Mouse (Mus musculus): ENCODE data around the gene Gm38394. TPM values are rescaled to one million over a fixed set of nuclear protein-coding genes. Genes with fewer than 3 reads are reported as not detected.

The Gm38394 gene
- polyA plus RNA-seq, 1 experiment: 1.4 TPM

- TF ChIP-seq POLR2A (IDR thresholded peaks at IDR 0.05; ENCODE audit: low read depth, low read length): no peak
- no peak for TF ChIP-seq CTCF (IDR thresholded peaks at IDR 0.05; ENCODE audit: extremely low read depth, insufficient read depth, insufficient read length, insufficient replicate concordance)
- 0 out of 2 replicates have a peak, but pooled peaks cover 3% of the 10 kb centered on the region for H3K4me1 ChIP-seq (ENCODE audit: control insufficient read depth, insufficient read depth, insufficient read length)
- H3K27ac ChIP-seq (ENCODE audit: insufficient read depth, low read length): no peak overlapping the region
- WGBS: 96% methylated on average over 1 of the region's 1 CpGs
- H3K36me3 ChIP-seq (ENCODE audit: control insufficient read depth, insufficient read depth, low read length): peaks cover 14% of the 10 kb centered on the region
- H3K27me3 ChIP-seq (ENCODE audit: control insufficient read depth, insufficient read depth, low read length): no peaks in the 10 kb centered on the region
- no peak overlapping the region for H3K4me3 ChIP-seq (ENCODE audit: extremely low read depth, insufficient read depth, insufficient read length)
- no peak for DNase-seq (ENCODE audit: low read depth in 1 of 2, low spot score in 2 of 2)
These were observed 8.1 kb downstream of the Gm38394 start for GRCm38 (mm10) chr1:133653033-133653432.

- TF ChIP-seq CTCF (IDR thresholded peaks at IDR 0.05; ENCODE audit: extremely low read depth, insufficient read depth, insufficient read length, insufficient replicate concordance) (no peak), POLR2A (IDR thresholded peaks at IDR 0.05; ENCODE audit: low read depth, low read length) (no peak)
- Histone ChIP-seq H3K4me3 (ENCODE audit: extremely low read depth, insufficient read depth, insufficient read length) (no peak overlapping the region), H3K4me1 (ENCODE audit: control insufficient read depth, insufficient read depth, insufficient read length) (no peaks in the 10 kb centered on the region), H3K36me3 (ENCODE audit: control insufficient read depth, insufficient read depth, low read length) (peaks cover 18% of the 10 kb centered on the region), H3K27me3 (ENCODE audit: control insufficient read depth, insufficient read depth, low read length) (no peaks in the 10 kb centered on the region), H3K27ac (ENCODE audit: insufficient read depth, low read length) (no peak overlapping the region)
- no peak for DNase-seq (ENCODE audit: low read depth in 1 of 2, low spot score in 2 of 2)
- 93% methylated on average over 7 of the region's 7 CpGs for WGBS
These were observed 10.6 kb downstream of the Gm38394 start for GRCm38 (mm10) chr1:133650288-133651055.

- WGBS: 88% methylated on average over 5 of the region's 5 CpGs
- Histone ChIP-seq H3K4me1 (ENCODE audit: control insufficient read depth, insufficient read depth, insufficient read length) (no peaks in the 10 kb centered on the region), H3K4me3 (ENCODE audit: extremely low read depth, insufficient read depth, insufficient read length) (no peak overlapping the region), H3K27ac (ENCODE audit: insufficient read depth, low read length) (no peak overlapping the region), H3K27me3 (ENCODE audit: control insufficient read depth, insufficient read depth, low read length) (no peaks in the 10 kb centered on the region), H3K36me3 (ENCODE audit: control insufficient read depth, insufficient read depth, low read length) (peaks cover 37% of the 10 kb centered on the region)
- TF ChIP-seq CTCF (IDR thresholded peaks at IDR 0.05; ENCODE audit: extremely low read depth, insufficient read depth, insufficient read length, insufficient replicate concordance) (no peak), POLR2A (IDR thresholded peaks at IDR 0.05; ENCODE audit: low read depth, low read length) (no peak)
- no peak for DNase-seq (ENCODE audit: low read depth in 1 of 2, low spot score in 2 of 2)
These were observed 15.5 kb downstream of the Gm38394 start for GRCm38 (mm10) chr1:133645652-133646051.

GRCm38 (mm10) chr1:133641163-133641562 lies 20.0 kb downstream of the Gm38394 start:
- DNase-seq (ENCODE audit: low read depth in 1 of 2, low spot score in 2 of 2): no peak
- no peak overlapping the region for H3K27ac ChIP-seq (ENCODE audit: insufficient read depth, low read length)
- 97% methylated on average over 2 of the region's 2 CpGs for WGBS
- TF ChIP-seq CTCF (IDR thresholded peaks at IDR 0.05; ENCODE audit: extremely low read depth, insufficient read depth, insufficient read length, insufficient replicate concordance) (no peak), POLR2A (IDR thresholded peaks at IDR 0.05; ENCODE audit: low read depth, low read length) (no peak)
- H3K4me1 ChIP-seq (ENCODE audit: control insufficient read depth, insufficient read depth, insufficient read length): no peaks in the 10 kb centered on the region
- no peak overlapping the region for H3K4me3 ChIP-seq (ENCODE audit: extremely low read depth, insufficient read depth, insufficient read length)
- no peaks in the 10 kb centered on the region for H3K27me3 ChIP-seq (ENCODE audit: control insufficient read depth, insufficient read depth, low read length)
- H3K36me3 ChIP-seq (ENCODE audit: control insufficient read depth, insufficient read depth, low read length): peaks cover 56% of the 10 kb centered on the region

- no peak for DNase-seq (ENCODE audit: low read depth in 1 of 2, low spot score in 2 of 2)
- no peak overlapping the region for H3K27ac ChIP-seq (ENCODE audit: insufficient read depth, low read length)
- TF ChIP-seq POLR2A (IDR thresholded peaks at IDR 0.05; ENCODE audit: low read depth, low read length): no peak
- no peak overlapping the region for H3K4me3 ChIP-seq (ENCODE audit: extremely low read depth, insufficient read depth, insufficient read length)
- whole genome bisulfite sequencing: 96% methylated on average over 6 of the region's 6 CpGs
- no peaks in the 10 kb centered on the region for H3K4me1 ChIP-seq (ENCODE audit: control insufficient read depth, insufficient read depth, insufficient read length)
- peaks cover 54% of the 10 kb centered on the region for H3K36me3 ChIP-seq (ENCODE audit: control insufficient read depth, insufficient read depth, low read length)
- H3K27me3 ChIP-seq (ENCODE audit: control insufficient read depth, insufficient read depth, low read length): no peaks in the 10 kb centered on the region
These were observed 22.6 kb downstream of the Gm38394 start for GRCm38 (mm10) chr1:133638517-133638916.

GRCm38 (mm10) chr1:133632168-133632567 lies 28.9 kb downstream of the Gm38394 start:
- 91% methylated on average over 2 of the region's 2 CpGs for WGBS

GRCm38 (mm10) chr1:133625052-133625451 lies 36.1 kb downstream of the Gm38394 start:
- H3K36me3 ChIP-seq (ENCODE audit: control insufficient read depth, insufficient read depth, low read length): peaks cover 51% of the 10 kb centered on the region
- WGBS: 80% methylated on average over 2 of the region's 2 CpGs
- H3K27me3 ChIP-seq (ENCODE audit: control insufficient read depth, insufficient read depth, low read length): no peaks in the 10 kb centered on the region
- DNase-seq (ENCODE audit: low read depth in 1 of 2, low spot score in 2 of 2): no peak
- H3K27ac ChIP-seq (ENCODE audit: insufficient read depth, low read length): no peak overlapping the region
- no peaks in the 10 kb centered on the region for H3K4me1 ChIP-seq (ENCODE audit: control insufficient read depth, insufficient read depth, insufficient read length)
- H3K4me3 ChIP-seq (ENCODE audit: extremely low read depth, insufficient read depth, insufficient read length): no peak overlapping the region
- no peak for TF ChIP-seq POLR2A (IDR thresholded peaks at IDR 0.05; ENCODE audit: low read depth, low read length)

More at GRCm38 (mm10) chr1:133632168-133632567, 28.9 kb downstream of the Gm38394 start:
- no peak overlapping the region for H3K27ac ChIP-seq (ENCODE audit: insufficient read depth, low read length)
- peaks cover 47% of the 10 kb centered on the region for H3K36me3 ChIP-seq (ENCODE audit: control insufficient read depth, insufficient read depth, low read length)
- no peak for DNase-seq (ENCODE audit: low read depth in 1 of 2, low spot score in 2 of 2)
- no peaks in the 10 kb centered on the region for H3K27me3 ChIP-seq (ENCODE audit: control insufficient read depth, insufficient read depth, low read length)
- no peak overlapping the region for H3K4me3 ChIP-seq (ENCODE audit: extremely low read depth, insufficient read depth, insufficient read length)
- TF ChIP-seq POLR2A (IDR thresholded peaks at IDR 0.05; ENCODE audit: low read depth, low read length) (no peak), CTCF (IDR thresholded peaks at IDR 0.05; ENCODE audit: extremely low read depth, insufficient read depth, insufficient read length, insufficient replicate concordance) (no peak)
- no peaks in the 10 kb centered on the region for H3K4me1 ChIP-seq (ENCODE audit: control insufficient read depth, insufficient read depth, insufficient read length)
